Mouse (Mus musculus) hindbrain, embryonic 10.5 days (tissue): ENCODE results near the gene Uhrf1. TPM values are rescaled to one million over a fixed set of nuclear protein-coding genes. Genes with fewer than 3 reads are reported as not detected.

Experiments
- polyA plus RNA-seq: library from polyadenylated mRNA; unstranded; fragments of >200 nt; fragmentation: Nextera tagmentation; extraction: Ambion mirVana; gene quantifications from 2 replicates; pipeline ENCODE4 v1.2.1, GENCODE M21; 2016

Uhrf1 gene
- polyA plus RNA-seq, 1 experiment from 2014 or later, result 196 TPM

Other genes starting within 250 kb of the Uhrf1 start
- gene Ubxn6, start 228.3 kb upstream of the Uhrf1 start, polyA plus RNA-seq, result 38.7 and 52.7 TPM in 2 replicates
- gene Hdgfl2, start 223.7 kb upstream of the Uhrf1 start, polyA plus RNA-seq, result 186 and 190 TPM in 2 replicates
- gene Plin4, start 193.5 kb upstream of the Uhrf1 start, polyA plus RNA-seq, result 0.04 and 0.06 TPM in 2 replicates
- gene Plin5, start 185.7 kb upstream of the Uhrf1 start, polyA plus RNA-seq, result 0.39 and 0.42 TPM in 2 replicates
- not detected in 2 replicates for gene Lrg1, start 181.3 kb upstream of the Uhrf1 start, polyA plus RNA-seq
- 2.3 and 3.8 TPM in 2 replicates for gene Sema6b, start 163.0 kb upstream of the Uhrf1 start, polyA plus RNA-seq
- 10.4 and 11.8 TPM in 2 replicates for gene Tnfaip8l1, start 140.8 kb upstream of the Uhrf1 start, polyA plus RNA-seq
- 70.5 and 80.6 TPM in 2 replicates for gene Mydgf, start 119.4 kb upstream of the Uhrf1 start, polyA plus RNA-seq
- gene Dpp9, start 84.4 kb upstream of the Uhrf1 start, polyA plus RNA-seq, result 43.0 and 52.3 TPM in 2 replicates
- gene Fem1a, start 46.5 kb upstream of the Uhrf1 start, polyA plus RNA-seq, result 13.3 and 15.5 TPM in 2 replicates
- 2.4 and 2.6 TPM in 2 replicates for gene Ticam1, start 26.5 kb upstream of the Uhrf1 start, polyA plus RNA-seq
- gene Plin3, start 10.4 kb upstream of the Uhrf1 start, polyA plus RNA-seq, result 50.9 and 61.6 TPM in 2 replicates
- not detected in 2 replicates for gene Arrdc5, start 3.0 kb upstream of the Uhrf1 start, polyA plus RNA-seq
- gene Kdm4b, start 22.7 kb downstream of the Uhrf1 start, polyA plus RNA-seq, result 51.5 and 65.8 TPM in 2 replicates
- gene Ptprs, start 173.2 kb downstream of the Uhrf1 start, polyA plus RNA-seq, result 109 and 172 TPM in 2 replicates
- gene Znrf4, start 209.1 kb downstream of the Uhrf1 start, polyA plus RNA-seq, result not detected in 2 replicates